Mouse (Mus musculus): ENCODE results near the gene Hist1h4i.

- TF ChIP-seq KAT2A (IDR thresholded peaks at IDR 0.05; ENCODE audit: insufficient replicate concordance, low read length) = no peak
- no peak for TF ChIP-seq CTCF (conservative IDR thresholded peaks at IDR 0.05 in 1 of 2, IDR thresholded peaks at IDR 0.05 in 1 of 2; ENCODE audit: low read depth in 2 of 2, low read length in 2 of 2)
- no peak for TF ChIP-seq NRF1 (IDR thresholded peaks at IDR 0.05; ENCODE audit: low read depth, low read length)
- no peak for TF ChIP-seq NELFE (IDR thresholded peaks at IDR 0.05; ENCODE audit: low read depth, low read length)
- TF ChIP-seq ZC3H11A (IDR thresholded peaks at IDR 0.05; ENCODE audit: low read depth, low read length) = no peak
- no peak for TF ChIP-seq POLR2A (IDR thresholded peaks at IDR 0.05; ENCODE audit: low read depth, low read length)
- no peak; the same call in 1 of the 2 replicates for TF ChIP-seq CHD1 (IDR thresholded peaks at IDR 0.05; ENCODE audit: low read depth, low read length)
- TF ChIP-seq USF1 (IDR thresholded peaks at IDR 0.05; ENCODE audit: low read depth, low read length) = no peak
- no peak for TF ChIP-seq RAD21 (IDR thresholded peaks at IDR 0.05; ENCODE audit: low read depth, low read length)
- TF ChIP-seq PAX5 (IDR thresholded peaks at IDR 0.05; ENCODE audit: low read length) = no peak
- TF ChIP-seq ZKSCAN1 (IDR thresholded peaks at IDR 0.05; ENCODE audit: borderline replicate concordance, low read depth, low read length) = no peak
- no peak for TF ChIP-seq MXI1 (IDR thresholded peaks at IDR 0.05; ENCODE audit: low read depth, low read length)
- no peak for TF ChIP-seq EP300 (IDR thresholded peaks at IDR 0.05; ENCODE audit: low read length)
Measured at GRCm38 (mm10) chr13:22021581-22021980, 19.6 kb downstream of the Hist1h4i start.

Measured in CH12.LX (cell line).